Mouse (Mus musculus) liver, adult 2 months (tissue): ENCODE measurements around the gene Adamts12. TPM values are rescaled to one million over a fixed set of nuclear protein-coding genes. Genes with fewer than 3 reads are reported as not detected.

ENCODE experiments used
- DNase-seq: peaks from one replicate; pipeline ENCODE4 v3.0.0-alpha.2; 2011; ENCODE audit warnings: low read depth, low spot score; ENCODE audit errors: extremely low read depth
- H3K27ac ChIP-seq: fragments of 200-500 bp; replicated peaks from 2 replicates; pipeline ENCODE4 v1.5.1; 2012; ENCODE audit warnings: low read depth, mild to moderate bottlenecking, control low read depth, inconsistent platforms, low read length; ENCODE audit not compliant: insufficient read depth
- H3K27me3 ChIP-seq: fragments of 200-500 bp; 2 replicates; pipeline ENCODE4 v1.6.1; 2012; ENCODE audit warnings: mild to moderate bottlenecking, moderate library complexity, low read length, inconsistent platforms; ENCODE audit not compliant: control insufficient read depth, insufficient read depth
- H3K36me3 ChIP-seq: fragments of 200-500 bp; 2 replicates; pipeline ENCODE4 v1.6.1; 2012; ENCODE audit warnings: low read length, inconsistent platforms; ENCODE audit not compliant: control insufficient read depth, insufficient read depth
- H3K4me1 ChIP-seq: fragments of 200-500 bp; 2 replicates; pipeline ENCODE4 v1.6.1; 2011; ENCODE audit warnings: low read length; ENCODE audit not compliant: control insufficient read depth, insufficient read depth
- H3K4me3 ChIP-seq: fragments of 200-500 bp; 2 replicates; pipeline ENCODE4 v1.5.1; 2011; ENCODE audit warnings: low read depth, mild to moderate bottlenecking, control low read depth, low read length, moderate library complexity; ENCODE audit not compliant: insufficient read depth
- H3K79me2 ChIP-seq: fragments of 200-500 bp; 2 replicates; pipeline ENCODE4 v1.6.1; 2012; ENCODE audit warnings: inconsistent platforms, mild to moderate bottlenecking, low read length, moderate library complexity; ENCODE audit not compliant: control insufficient read depth, insufficient read depth
- H3K9ac ChIP-seq: fragments of 200-500 bp; 2 replicates; pipeline ENCODE4 v1.6.1; 2012; ENCODE audit warnings: low read depth, mild to moderate bottlenecking, control low read depth, inconsistent platforms, low read length
- CTCF ChIP-seq: fragments of 200-500 bp; IDR thresholded peaks from 2 replicates; pipeline ENCODE4 v1.5.1; 2011; ENCODE audit warnings: low read depth, low read length, control low read depth
- POLR2A ChIP-seq: fragments of 200-500 bp; IDR thresholded peaks from 2 replicates; pipeline ENCODE4 v1.6.1; 2011; ENCODE audit warnings: low read length, control low read depth; ENCODE audit not compliant: insufficient read depth; ENCODE audit errors: extremely low read depth
- WGBS: fragments of 180-500 bp; shearing (Covaris S2); methylation state at CpG from one replicate; pipeline ENCODE4 v1.1.7; 2018; 5-methylcytosine and 5-hydroxymethylcytosine counted together
- polyA plus RNA-seq: library from polyadenylated mRNA; depleted of rRNA; stranded (reverse); fragments of >200 nt; gene quantifications from 2 replicates; pipeline ENCODE4 v1.2.3, GENCODE M21; 2012
- total RNA-seq: library from RNA; depleted of rRNA; stranded (reverse); fragments of >200 nt; gene quantifications from 2 replicates; pipeline ENCODE4 v1.2.3, GENCODE M21; 2014

Adamts12 gene
- total and polyA plus RNA-seq, 2 experiments, result 0.07 to 0.37 TPM

GRCm38 (mm10) chr15:11066299-11066698, 1.7 kb downstream of the Adamts12 start:
- 37% methylated on average over 5 of the region's 5 CpGs for WGBS
- no peak overlapping the region for H3K27ac ChIP-seq
- no peaks in the 10 kb centered on the region for H3K79me2 ChIP-seq
- 0 out of 2 replicates have a peak, but pooled peaks cover 3% of the 10 kb centered on the region for H3K4me1 ChIP-seq
- H3K9ac ChIP-seq, result no peak overlapping the region
- no peak for TF ChIP-seq CTCF
- H3K27me3 ChIP-seq, result no peaks in the 10 kb centered on the region
- no peaks in the 10 kb centered on the region for H3K36me3 ChIP-seq
- no peak for DNase-seq
- no peak overlapping the region for H3K4me3 ChIP-seq

- H3K27ac ChIP-seq, result no peak overlapping the region
- no peaks in the 10 kb centered on the region for H3K79me2 ChIP-seq
- 0 out of 2 replicates have a peak, but pooled peaks cover 3% of the 10 kb centered on the region for H3K4me1 ChIP-seq
- H3K36me3 ChIP-seq, result no peaks in the 10 kb centered on the region
- H3K27me3 ChIP-seq, result no peaks in the 10 kb centered on the region
- 87% methylated on average over 7 of the region's 7 CpGs for WGBS
- no peak for TF ChIP-seq POLR2A
- TF ChIP-seq CTCF, result no peak
- no peak overlapping the region for H3K4me3 ChIP-seq
- H3K9ac ChIP-seq, result no peak overlapping the region
- no peak for DNase-seq
These were observed 3.3 kb downstream of the Adamts12 start for GRCm38 (mm10) chr15:11067891-11068290.

GRCm38 (mm10) chr15:11075726-11076361, 11.3 kb downstream of the Adamts12 start:
- 87% methylated on average over 3 of the region's 3 CpGs for WGBS
- no peaks in the 10 kb centered on the region for H3K27me3 ChIP-seq

GRCm38 (mm10) chr15:11082961-11083569, 18.5 kb downstream of the Adamts12 start:
- no peaks in the 10 kb centered on the region for H3K4me1 ChIP-seq
- no peaks in the 10 kb centered on the region for H3K36me3 ChIP-seq
- H3K79me2 ChIP-seq, result no peaks in the 10 kb centered on the region
- no peak overlapping the region for H3K9ac ChIP-seq
- WGBS, result 88% methylated on average over 8 of the region's 8 CpGs
- TF ChIP-seq POLR2A (no peak), CTCF (no peak)
- H3K4me3 ChIP-seq, result no peak overlapping the region
- DNase-seq, result no peak
- no peak overlapping the region for H3K27ac ChIP-seq
- H3K27me3 ChIP-seq, result no peaks in the 10 kb centered on the region

More at GRCm38 (mm10) chr15:11075726-11076361, 11.3 kb downstream of the Adamts12 start:
- no peaks in the 10 kb centered on the region for H3K36me3 ChIP-seq
- H3K27ac ChIP-seq, result no peak overlapping the region
- no peak overlapping the region for H3K4me3 ChIP-seq
- TF ChIP-seq POLR2A (no peak), CTCF (no peak)
- H3K9ac ChIP-seq, result no peak overlapping the region
- H3K79me2 ChIP-seq, result no peaks in the 10 kb centered on the region
- no peak for DNase-seq
- H3K4me1 ChIP-seq, result no peaks in the 10 kb centered on the region

GRCm38 (mm10) chr15:11083678-11084077, 19.1 kb downstream of the Adamts12 start:
- Histone ChIP-seq H3K27ac (no peak overlapping the region), H3K79me2 (no peaks in the 10 kb centered on the region), H3K36me3 (no peaks in the 10 kb centered on the region), H3K27me3 (no peaks in the 10 kb centered on the region), H3K4me1 (no peaks in the 10 kb centered on the region), H3K4me3 (no peak overlapping the region), H3K9ac (no peak overlapping the region)
- 95% methylated on average over 3 of the region's 3 CpGs for WGBS
- DNase-seq, result no peak
- TF ChIP-seq CTCF, result no peak
- no peak for TF ChIP-seq POLR2A
